Mouse (Mus musculus) layer of hippocampus, adult 11-12 months (tissue): ENCODE measurements around the gene Yes1.
"Not testable (repeated sequence)": the region's sequence is repeated elsewhere in the genome, so short reads cannot be mapped to it uniquely, and the experiment has no call there.

Experiments
- DNase-seq: peaks from one replicate; pipeline ENCODE4 v3.0.0; 2022; ENCODE audit warnings: low spot score

The Yes1 gene

DNA sequence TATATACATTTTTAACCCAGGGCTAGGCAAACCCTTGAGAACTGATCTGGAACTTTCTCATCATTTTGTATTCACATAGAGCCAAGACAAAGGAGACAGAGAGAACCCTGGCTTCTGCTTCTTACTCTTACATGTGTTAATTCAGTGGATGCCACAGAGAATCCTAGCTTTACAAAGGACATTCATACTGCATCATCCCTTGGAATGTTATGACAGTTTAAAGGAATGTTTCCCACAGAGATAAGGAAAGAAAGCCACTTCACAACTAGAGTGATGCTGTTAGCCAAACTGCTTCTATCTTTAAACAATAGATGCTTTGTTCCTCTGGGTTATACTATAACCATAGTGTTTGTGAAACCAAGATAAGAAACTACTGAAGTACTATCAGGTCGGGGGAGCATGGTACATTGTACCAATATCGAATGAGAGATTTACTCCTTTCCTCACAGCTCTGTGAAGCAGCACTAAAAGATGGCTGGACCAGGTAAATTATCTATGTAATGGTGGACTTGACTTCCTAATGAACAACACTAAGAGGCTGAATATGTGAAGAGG, 95.3 kb downstream of the Yes1 start:
- DNase-seq: no peak

DNA sequence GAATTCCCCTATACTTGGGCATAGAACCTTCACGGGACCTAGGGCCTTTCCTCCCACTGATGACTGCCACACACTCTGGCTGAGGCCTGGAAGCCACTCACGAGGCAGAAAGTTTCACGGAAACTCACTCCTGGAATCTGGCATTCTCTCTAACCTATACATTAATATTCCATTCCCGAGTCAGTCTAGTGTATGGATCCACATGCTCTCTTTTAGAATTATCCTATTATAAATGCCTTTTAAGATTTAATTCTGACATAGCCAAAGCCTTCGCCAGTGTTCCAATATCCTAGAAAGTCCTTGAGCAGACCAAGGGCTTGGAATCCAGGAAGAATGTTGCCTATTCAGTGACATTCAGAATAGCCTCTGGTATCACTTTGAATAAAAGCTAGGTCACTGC, 100.5 kb downstream of the Yes1 start:
- DNase-seq: no peak

DNA sequence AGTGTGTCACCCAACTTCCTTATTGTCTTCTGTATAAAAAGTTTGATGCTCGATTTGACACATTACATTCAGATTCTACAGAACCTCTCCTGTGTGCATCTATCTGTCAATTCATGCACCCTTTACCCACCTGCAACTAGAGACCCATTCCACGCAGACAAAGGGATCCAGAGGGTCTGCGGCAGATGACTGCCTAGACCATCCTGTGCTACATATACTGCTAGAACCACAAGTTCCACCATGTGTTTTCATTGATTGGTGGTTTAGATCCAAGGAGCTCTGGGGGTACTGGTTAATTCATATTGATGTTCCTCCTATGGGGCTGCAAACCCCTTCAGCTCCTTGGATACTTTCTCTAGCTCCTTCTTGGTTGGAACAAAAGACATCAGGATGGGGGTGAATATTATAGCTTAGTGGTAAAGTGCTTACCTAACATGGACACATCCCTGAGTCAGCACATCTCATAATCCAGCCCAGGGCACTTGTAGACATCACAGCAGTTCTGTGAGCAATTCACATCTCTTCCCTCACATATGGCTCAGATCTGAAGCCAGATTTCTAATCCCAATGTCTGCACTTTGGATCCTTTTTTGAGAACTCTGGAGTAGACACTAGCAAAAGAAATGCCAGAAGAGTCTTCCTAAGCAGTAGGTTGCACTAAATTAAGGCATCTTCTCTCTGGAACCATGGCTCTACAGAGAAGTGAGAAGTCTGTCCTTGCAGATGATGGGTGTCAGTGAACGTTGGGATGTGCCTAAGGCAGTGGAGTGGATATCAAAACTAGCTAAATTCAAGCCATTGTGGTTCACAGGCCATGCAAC, 101.5 kb downstream of the Yes1 start:
- DNase-seq: no peak

DNA sequence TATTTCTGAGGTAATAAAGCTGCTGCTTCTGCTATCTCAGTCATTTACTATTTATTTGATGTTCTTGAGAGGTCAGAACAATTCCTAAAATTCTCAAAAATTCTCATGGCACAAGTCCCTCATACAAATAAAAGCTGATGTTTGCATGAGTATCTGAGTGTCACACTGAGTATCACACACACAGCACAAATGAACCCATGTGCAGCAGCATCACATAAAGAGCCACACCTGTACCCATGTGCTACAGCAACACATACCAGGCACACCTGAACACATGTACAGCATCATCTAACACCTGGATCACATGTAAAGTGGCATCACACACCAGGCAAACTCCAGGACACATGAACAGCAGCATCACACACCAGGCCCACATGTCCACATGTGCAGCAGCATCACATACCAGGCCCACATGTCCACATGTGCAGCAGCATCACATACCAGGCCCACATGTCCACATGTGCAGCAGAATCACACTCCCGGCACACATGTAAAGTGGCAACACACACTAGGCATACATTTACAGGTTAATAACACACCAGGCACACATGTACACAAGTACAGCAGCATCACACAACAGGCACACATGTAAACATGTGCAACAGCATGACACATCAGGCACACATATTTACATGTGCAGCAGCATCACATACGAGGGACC, 102.2 kb downstream of the Yes1 start:
- DNase-seq: no peak

DNA sequence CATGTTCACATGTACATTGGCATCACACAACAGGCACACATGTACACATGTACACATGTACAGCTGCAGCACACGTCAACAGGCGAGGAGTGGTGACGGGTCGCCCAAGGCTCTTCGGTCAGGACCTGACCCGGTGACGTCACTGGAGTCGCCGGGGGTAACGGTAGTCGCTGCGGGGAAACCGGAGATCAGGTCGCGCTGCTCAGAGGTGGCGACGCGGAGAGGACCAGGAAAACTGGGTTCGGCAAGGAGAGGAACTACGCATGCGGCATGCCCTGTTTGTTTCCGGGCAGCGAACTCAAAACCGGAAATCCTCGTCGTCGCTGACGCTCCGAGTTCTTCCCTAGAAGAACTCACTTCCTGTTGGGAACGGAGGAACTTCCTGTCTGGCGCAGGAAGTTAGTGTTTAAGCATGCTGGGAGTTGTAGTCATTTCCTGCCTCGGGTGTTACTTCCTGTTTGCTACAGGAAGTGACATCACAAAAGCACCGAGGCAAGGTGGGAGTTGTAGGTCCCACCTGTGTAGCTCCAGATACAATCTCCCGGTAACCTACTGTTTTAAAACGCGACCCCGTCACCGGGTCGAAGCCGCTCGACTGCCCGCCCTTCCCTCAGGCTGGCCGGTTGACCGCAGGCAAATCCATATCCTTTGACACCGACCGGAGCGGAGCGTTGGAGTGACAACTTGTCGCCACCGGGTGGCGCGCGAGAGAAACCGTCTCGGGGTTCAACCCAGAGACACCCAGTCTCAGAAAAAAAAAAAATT, 102.9 kb downstream of the Yes1 start:
- peak; percentile 90 for DNase-seq

DNA sequence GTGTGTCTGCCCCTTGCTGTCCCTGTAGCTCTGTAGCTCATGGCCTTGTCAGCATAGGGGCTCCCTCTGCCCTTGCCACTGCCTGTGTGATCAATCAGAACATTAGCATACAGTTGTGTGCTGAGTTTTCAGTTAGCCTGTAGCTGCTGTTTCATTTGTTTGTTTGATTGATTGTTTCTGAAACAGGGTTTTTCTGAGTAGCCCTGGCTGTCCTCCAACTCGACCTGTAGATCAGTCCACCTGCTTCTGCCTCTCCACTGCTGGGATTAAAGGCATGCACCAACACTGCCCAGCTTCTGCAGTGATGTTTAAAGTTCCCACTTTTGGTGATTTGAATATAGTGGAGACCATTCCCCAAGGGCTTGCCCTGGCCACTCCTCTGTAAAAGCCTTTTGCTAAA, 106.8 kb downstream of the Yes1 start:
- DNase-seq: no peak

DNA sequence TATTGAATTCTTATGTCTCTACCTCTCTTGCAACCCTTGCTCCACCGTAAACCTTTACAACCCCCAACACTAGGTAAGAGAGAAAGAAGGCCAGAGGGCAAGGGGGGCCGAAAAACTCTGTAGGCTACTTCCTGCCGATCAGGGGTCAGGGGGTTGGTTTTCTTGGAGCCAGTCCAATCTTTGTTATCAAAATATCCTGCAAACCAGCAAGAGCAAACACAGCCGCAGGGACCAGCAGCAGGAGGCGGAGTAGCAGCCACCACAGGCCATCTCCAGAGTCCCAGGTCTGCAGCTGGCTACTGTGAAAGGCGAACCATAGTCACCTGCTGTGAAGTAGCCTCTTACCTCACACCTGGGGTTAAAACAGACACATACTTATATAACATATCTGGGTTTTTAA, 107.9 kb downstream of the Yes1 start:
- no peak for DNase-seq

DNA sequence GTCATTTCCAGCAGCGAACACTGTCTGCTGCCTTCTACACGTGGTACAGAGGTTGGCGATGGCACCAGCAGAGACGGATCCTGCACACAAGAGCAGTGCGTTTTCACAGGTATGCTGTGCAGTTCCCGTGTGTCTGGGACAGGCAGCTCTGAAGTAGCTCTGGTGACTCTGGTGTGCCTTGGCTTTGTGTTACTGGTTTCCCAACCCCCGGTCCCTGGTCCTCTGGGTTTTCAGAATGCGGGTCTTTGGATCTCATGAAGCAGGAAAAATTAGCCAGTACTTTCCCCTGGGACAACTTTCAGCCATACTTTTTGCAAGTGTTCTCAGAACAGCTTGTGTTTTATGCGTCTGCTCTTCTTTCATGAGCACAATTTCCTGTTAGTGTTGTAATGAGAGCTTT, 109.4 kb downstream of the Yes1 start:
- DNase-seq: no peak

DNA sequence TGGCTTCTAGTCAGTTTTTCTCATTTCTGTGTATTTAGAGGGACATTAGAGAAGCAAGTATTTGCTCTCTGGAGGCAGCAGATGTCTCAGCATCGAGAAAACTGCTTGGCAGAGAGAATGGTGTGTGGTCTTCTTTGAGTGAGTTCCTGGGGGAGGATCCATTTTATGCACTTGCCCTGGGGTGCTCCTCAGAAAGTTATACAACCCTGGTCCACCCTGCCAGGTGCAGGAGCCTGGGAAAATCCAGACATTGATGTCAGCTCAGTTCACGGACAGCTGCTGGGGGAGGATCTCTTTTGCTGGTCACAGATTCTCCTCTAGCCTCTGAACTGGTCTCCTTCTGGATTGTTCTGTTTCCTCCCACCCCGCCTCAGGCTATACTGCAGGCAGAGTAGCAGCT, 110.3 kb downstream of the Yes1 start:
- DNase-seq: no peak

DNA sequence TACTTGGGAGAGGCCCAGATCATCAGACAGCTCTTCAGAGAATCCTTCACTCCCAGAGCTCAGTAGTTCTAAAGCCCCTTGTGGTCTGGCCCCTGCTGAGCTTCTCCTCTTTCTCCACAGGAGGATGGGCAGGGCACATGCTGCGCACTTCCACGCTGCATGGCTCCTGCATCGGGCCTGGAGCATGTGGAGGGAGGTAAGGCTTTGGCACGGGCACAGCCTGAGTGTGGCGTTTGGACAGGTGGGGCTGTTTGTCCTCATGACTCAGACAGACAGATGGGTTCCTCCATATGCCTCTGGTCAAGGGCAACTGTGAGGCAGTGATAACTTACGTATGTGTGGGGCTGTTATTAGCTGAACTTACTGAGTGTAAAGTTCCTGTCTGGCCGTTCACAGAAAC, 111.3 kb downstream of the Yes1 start:
- no peak for DNase-seq

DNA sequence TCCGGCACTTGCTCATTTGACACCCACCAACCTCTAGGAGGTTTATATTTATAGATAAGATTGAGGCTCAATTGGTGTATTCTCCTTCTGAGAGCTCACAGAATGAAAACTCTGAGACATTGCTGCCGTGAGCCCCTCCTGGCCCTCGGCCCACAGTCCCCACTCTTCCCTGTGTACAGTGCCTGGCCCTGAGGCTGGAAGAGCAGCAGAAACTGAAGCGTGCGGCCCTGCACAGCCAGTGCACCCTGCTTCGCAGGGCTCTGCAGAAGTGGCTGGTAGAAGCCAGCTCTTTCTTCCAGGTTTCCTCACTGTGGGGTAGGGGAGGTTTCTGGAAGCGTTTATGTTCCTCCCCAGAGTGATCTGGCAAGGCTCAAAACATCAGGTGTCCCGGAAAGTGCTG, 111.7 kb downstream of the Yes1 start:
- not testable (repeated sequence) for DNase-seq

DNA sequence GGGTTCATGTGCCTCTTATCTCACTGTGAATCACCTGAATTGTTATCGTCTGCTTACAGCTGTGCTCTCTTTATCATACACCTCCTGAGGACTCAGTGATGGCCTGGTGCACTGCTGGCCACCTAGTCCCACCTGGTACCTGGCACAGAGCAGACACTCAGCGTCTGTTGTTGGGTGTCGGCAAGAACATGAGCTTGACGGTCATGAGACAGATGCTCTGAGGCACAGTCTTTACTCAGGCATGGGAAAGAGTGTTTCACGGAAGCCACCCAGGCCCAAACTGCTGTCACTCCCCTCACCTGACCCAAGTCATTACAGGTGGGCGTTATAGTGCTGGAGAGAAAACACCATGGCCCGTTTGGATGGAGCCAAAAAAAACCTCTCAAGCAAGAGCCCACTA, 113.0 kb downstream of the Yes1 start:
- no peak for DNase-seq

DNA sequence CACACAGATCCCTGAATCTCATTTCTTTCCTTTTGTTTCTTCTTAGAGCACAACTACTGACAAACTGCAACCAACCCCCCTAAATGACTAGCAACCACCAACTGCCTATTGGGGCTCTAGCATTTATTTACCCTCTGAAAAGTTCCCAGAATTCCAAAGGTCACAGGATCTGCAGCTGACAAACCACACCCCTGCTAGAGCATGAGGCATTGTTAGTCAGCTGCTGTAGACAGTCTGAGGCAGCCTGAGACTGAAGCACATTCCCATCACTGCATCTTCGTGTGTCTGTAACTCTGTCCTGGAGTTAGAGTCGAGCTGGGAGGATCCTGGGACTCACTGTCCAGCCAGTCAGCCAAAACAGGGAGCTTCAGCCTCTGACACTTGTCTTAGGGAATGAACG, 114.4 kb downstream of the Yes1 start:
- not testable (repeated sequence) for DNase-seq

DNA sequence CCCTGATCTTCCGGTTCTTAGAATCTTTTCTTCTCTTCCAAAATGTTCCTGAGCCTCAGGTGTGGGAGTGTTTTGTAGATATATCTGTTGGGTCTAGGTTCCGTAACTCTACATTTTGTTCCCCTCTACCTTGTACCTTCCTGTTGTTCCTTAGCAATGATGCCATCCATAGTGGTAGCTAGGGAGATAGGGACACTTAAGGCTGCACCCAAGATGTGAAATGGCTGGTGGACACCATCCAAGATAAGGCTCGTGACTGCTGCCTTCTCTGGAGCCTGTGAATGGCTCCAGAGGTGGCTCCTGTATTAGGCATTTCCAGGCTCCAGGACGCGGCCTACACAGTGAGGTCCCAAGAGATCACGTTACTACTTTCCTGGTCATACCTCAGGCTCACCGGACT, 117.3 kb downstream of the Yes1 start:
- no peak for DNase-seq

DNA sequence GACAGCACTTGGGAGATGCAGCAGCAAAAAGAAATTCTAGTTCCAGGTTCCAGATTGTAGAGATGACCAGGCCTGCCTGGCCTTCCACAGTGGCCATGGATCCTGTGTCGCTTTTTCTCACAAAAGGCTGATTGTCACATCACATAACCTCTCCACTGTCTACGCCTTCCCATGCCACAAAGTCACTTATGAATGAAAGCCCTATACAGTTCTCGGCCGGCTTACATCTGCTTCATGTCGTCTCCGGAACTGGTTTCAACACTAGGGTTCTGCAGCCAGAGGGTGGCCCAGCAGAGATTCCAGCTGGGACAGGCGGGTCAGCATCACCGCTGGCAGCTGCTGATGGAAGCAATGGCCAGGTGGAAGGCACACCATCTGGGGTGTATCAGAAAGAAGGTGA, 117.9 kb downstream of the Yes1 start:
- DNase-seq: no peak

DNA sequence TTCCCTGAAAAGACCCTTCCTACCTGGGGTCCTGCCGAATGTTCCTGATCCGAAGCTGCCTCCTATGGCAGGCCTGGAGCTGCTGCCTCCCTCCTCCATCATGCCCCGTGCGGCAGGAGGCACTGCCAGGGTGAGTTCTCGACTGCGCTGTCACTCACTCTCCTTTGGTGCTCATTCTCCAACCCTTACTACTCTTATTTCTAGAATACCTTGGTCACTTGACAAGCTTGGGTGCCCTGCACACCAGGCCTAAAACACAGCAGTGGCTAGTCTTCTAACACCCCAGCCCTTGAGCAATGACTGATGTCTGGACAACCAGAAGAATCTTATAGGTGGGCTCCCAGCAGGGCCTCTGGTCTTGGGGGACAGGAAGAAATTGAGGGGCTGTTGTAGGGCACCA, 122.9 kb downstream of the Yes1 start:
- DNase-seq: not testable (repeated sequence)

DNA sequence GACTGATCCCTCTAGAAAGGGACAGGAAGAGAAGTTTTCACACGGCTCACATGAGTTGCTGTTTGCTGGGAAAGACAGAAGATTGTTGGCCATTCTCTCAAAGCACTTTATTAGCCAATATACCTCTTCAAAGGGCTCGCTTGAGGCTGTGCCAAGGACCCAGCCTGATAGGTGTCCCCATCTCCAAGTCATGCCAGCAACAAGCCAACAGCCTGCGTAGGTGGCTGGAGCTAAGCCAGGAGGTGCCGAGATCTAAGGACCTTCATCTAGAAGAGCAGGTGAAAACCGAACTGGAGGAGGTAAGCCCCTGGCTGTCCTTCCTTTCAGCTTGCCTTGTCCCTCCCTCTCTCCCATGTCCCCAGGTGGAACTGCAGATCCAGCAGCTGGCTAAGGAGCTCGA, 124.8 kb downstream of the Yes1 start:
- no peak for DNase-seq
